15 mouse cellular contexts compared by ENCODE assay signal in genomic region chr16:6271596-6272370, GRCm38 (mm10).
A peak's percentile ranks its signal among the peaks of the same experiment; 100 is the strongest.
DNase-seq lines count a peak whose midpoint lies in the region; ATAC-seq lines count a peak whose summit lies in the region.
"Had no signal": no experiment of that assay in that cellular context is flagged by ENCODE, and none has a peak within 500 bp of the region (broad histone marks: within the 10 kb centered on the region; RNA-seq: fewer than 3 reads in every experiment).

No protein-coding gene starts in this region.

- no peak for DNase-seq in frontal cortex, postnatal 10 days (ENCODE audit: low spot score in 2 of 2)
- DNase-seq in brain, adult 2 months (ENCODE audit: low read depth, low spot score), result peak; percentile 72
- peak; percentile 49 for DNase-seq in cerebellum, adult 8-10 months
- DNase-seq in cerebellum, postnatal 14 days, result peak; percentile 62 to 70
- DNase-seq in testis, postnatal 14 days (ENCODE audit: low spot score), result no peak
- no peak for DNase-seq in adrenal gland, adult (ENCODE audit: inconsistent age in 2 of 2, low spot score in 1 of 2)
- DNase-seq in urinary bladder, postnatal 25 days (ENCODE audit: low spot score), result no peak
- DNase-seq: adrenal gland, postnatal 10 days; forebrain, postnatal 0 days; gastrocnemius, postnatal 36 days; heart, adult 18-20 months; kidney, adult 18-20 months had no signal

- peak; percentile 47; the same call in 1 of the 2 replicates for ATAC-seq in frontal cortex, adult (ENCODE audit: low TSS enrichment)
- ATAC-seq: forebrain, embryonic 13.5 days; forebrain, postnatal 0 days; intestine, embryonic 15.5 days had no signal

Comparison
In these comparisons a context has a peak if more than half of its experiments do, and no peak if none do; other contexts are left out.
1. DNase-seq: peak in brain, adult 2 months (single experiment), cerebellum, adult 8-10 months (single experiment) and cerebellum, postnatal 14 days (2 of 2); none in frontal cortex, postnatal 10 days (0 of 2), testis, postnatal 14 days (single experiment), adrenal gland, adult (0 of 2) and urinary bladder, postnatal 25 days (single experiment).